Mouse (Mus musculus) yolk sac, embryonic 10.5 days (tissue): ENCODE results near the gene Prrx2.

ENCODE experiments used
- DNase-seq: peaks from one replicate; pipeline ENCODE4 v3.0.0-alpha.2; 2017; ENCODE audit warnings: low spot score

Prrx2 gene

DNA sequence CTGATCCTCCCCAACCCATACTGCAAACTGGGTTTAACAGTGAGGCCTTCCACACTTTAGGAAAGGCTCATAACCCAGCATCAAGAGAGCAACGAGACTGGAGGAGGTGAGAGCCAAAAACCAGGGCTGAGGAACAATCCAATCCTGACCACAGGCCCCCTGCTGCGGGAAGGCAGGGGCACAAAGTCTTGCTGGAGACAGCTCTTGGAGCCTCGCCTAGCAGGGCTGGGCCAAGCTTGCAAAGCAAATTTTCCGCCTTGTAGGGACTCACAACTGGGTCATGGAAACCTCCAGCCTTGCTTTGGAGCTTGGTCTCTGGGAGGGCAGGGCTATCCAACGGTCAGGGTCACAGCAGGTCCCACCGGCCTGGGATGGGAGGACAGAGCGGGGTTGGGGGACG lies 36.1 kb downstream of the Prrx2 start:
- DNase-seq: no peak

DNA sequence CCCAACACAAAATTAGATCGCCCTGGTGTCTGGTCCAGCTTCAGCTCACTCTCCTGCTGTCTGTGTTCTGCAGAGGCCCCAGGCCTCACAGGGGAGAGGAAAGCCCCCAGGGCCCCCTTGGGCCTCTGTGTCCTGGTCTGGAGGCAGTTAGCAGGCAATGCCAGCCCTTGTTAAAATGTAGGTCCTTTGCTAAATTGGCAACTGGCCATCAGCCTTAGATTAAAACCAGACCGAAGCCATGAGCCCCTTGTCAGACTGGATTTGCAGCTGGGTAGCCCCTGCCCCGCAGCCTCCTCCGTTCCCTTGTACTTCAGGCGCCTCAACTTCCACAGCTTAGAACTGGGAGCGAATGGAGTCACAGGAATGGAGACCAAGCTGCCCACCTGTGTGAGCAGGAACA lies 37.9 kb downstream of the Prrx2 start:
- DNase-seq: no peak

DNA sequence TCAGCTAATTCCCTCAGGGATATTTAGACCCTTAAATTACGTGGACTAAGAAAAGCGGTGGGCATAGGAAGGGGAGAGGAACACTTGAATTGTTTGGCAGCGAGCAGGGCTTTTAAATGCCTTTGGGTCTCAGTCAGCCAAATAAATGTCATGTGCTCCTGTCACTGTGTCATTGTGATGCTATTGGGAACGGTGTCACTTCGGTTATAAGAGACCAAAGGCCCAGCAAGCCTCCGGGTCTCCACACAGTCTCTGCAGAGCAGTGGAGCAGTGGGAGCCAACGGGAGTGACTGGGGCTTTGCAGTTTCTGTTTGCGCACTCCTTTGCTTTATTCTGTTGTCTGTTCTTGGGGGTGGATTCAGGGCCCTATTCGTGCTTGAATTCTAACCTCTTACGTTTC lies 39.7 kb downstream of the Prrx2 start:
- DNase-seq: no peak

DNA sequence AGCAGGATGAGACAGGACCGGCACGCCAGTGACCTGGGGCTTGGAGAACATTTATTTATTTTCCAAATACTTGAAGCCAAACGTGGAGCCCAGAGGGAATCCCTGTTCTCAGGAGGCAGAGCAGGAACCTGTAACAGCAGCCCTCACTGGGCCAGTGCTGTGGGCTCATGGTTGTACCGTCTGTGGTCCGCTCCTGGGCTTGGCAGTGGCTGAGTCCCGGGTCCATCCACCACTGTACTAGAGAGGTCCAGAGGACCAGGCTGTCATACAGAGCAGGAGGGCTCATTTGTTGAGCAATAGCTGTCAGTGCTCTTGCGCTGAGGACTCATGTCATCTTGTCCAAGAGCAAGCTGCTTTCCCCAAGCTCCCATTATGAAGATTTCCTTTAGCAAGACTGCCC lies 40.3 kb downstream of the Prrx2 start:
- DNase-seq: no peak

DNA sequence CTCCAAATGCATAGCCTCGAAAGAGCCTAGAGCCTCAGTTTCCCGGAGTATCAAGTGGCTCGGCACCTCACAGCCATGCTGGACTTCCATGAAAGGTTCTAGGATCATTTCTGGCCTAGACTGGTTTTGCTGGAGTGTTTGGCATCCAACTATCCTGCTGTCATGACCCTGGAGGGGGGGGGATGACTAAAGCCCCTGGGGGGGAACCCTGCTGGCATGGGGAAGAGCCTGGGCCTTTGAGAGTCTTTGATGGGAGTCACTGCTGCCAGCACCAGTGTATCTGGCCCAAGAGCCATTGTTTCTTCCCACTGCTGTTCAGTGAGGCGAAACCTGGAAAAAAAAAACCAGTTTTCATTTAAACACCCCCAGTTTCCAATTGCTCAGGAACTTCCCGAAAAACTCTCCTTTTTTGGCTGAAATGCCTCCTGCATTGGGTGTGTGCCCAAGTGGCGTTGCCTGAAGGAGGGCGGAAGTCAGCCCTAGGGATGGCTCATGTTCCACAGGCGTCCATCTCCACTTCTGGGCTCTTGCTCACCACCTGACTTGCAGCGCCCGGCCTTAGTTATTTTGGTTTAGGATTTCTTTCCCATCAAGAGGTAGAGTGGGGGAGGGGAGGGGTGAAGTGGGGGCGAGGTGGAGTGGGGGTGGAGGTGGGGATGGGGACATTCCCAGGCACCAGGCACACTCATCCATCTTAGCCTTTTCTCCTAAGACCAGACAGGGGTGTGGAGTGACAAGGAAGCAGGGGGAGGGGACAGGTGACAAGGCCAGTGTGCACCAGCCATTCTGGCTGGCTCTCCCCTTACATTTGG lies 41.1 kb downstream of the Prrx2 start:
- no peak for DNase-seq

DNA sequence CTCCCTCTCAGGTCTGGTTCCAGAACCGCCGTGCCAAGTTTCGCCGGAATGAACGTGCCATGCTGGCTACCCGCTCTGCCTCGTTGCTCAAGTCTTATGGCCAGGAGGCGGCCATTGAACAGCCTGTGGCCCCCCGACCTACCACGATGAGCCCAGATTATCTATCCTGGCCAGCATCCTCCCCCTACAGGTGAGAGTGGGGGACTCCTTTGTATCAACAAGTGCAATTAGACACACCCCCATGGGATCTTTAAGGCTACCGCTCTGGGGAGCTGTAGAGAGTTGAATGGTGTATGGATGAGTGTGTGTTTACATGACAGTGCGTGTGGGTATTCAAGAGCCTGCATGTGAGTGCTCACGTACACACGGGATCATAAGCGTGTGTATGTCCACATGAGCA lies 44.7 kb downstream of the Prrx2 start:
- DNase-seq: no peak

DNA sequence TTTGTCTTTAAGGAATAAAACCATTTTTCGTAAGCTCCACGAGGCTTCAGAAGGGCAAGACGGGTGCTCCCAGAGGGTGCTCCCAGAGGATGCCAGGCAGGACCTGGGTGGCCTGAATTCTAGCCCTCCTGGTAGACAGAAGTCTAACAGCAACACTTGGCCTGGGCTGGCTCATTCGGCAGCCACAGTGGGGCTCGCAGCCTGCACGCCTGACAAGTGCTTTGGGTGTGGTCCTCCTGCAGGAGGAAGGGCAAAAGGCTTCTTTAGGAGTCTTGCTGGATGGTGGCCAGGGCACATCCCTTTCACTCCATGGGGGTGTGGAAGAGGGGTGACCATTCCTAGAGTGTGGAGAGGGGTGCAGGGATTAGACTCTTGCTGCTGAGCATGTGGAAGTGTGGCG lies 46.4 kb downstream of the Prrx2 start:
- DNase-seq: no peak

DNA sequence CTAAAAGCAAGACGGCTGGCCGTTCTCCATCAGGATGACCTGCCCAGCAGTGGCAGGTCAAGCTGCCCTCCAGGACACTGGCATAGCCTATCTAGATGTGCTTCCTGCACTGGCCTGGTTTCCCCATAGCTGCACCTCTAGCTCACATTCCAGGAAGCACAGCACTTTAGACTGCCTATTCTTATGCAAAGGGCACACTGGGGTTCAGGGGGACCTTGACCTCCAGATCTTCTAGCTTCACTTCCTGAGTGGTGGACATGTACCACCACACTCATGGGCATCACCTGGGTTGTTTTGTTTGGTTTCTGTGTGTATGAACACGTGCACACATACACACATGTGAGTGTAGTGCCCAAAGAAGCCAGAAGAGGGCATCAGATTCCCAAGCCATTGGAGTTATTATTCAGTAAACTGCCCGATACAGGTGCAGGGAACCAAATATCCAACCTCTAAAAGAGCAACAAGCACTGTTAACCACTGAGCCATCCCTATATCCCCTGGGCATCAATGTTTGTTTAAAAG lies 50.1 kb downstream of the Prrx2 start:
- DNase-seq: no peak

DNA sequence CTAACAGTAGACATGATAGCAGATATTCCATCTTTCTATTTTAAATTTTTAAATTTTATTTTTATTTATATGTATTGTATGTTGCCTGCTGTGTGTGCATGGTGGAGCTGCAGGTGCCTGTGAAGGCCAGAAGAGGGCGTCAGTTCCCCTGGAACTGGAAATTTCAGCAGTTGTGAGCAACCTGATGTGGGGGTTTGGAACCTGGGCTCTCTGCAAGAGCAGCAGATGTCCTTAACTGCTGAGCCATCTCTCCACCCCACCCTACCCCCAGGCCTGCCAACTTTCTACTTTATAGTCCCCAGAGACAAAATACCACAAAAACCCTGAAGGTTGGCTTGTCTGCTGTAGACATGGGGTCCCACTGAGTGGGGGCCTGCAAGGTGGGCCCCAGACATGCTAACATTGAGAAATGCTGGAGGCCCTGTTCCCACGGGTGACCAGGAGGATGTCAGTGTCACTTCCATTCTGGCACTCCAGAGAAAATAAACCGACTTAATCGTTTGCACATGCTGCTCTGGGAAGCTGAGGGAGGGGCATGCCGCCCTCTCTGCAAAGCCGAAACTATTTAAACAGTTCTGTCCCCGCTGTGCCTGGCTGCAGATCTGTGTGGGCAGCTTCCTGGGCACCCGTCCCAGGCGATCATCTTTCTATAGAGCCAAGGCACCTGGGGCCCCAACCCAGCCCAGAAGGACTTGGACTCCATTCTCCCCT lies 50.8 kb downstream of the Prrx2 start:
- DNase-seq: no peak

DNA sequence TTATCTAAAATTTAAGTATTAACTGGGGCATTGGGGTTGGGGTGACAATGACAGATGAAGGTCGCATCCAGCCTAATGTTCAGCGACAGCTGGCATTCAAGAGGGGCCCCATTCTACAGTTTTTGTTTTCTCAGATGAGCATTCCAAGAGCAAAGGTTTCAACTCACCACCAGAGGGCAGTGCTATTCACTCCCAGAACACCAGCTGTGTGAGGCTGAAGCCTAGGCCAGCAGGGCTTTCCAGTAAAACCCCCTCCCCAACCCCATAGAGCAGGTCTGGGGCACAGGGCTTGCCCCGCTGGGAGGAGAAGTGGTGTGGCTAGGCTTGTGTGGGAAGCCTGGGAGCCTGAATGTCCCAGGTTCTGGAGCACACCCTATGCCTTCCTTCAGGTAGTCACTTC lies 56.2 kb downstream of the Prrx2 start:
- peak; percentile 46 for DNase-seq

DNA sequence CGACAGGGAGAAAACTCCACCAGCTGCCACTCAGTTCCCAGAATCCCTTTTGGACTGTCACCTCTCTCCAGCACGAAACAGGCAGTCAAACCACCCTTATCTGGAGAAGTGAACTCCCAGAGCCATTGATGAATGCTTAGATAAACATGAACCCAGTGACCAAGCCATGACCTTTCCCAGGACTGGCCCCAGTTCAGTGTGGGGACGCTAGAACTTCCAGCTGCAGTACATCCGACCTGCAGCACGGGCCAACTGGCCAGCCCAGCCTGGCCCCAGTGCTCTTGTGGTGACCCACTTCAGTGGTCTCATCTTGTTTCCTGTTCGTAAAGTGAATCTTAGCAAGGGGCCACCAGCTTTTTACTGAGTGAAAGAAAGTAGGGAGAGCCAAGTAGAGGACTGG lies 58.6 kb downstream of the Prrx2 start:
- peak; percentile 75 for DNase-seq

DNA sequence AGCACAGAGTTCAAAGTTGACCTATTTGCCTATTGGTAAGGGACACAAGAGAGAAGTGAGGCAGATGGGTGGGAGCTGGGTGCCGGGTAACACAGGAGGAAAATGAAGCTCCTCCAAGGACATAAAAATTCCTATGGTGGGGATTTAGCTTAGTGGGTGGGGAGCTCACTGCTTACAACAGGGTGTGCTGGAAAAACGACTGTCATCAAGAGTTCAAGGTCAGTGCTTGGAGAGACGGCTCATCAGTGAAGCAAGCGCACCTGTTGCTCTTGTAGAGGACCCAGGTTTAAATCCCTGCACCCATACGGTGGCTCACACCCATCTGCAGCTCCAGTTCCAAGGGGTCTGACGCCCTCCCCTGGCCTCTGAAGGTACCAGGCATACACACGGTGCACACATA lies 59.2 kb downstream of the Prrx2 start:
- no peak for DNase-seq

DNA sequence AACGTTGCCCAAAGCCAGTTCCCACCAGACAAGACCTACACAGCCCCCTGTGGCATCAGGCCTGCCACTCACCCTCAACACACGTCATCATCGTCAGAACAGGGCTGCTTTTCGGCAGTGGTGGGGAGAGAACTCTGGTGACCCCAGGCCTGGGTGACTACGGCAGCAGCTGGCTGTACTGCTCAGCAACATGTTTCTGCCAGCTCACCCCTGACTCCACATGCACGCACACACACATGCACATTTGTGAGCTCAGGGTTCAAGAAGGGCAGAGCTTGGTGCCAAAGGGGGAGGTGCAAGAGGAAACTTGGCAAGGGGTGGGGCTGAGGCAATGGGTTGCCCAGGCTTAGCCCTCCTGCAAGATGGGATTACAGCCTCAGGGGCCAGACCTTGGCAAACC lies 62.5 kb downstream of the Prrx2 start:
- no peak for DNase-seq

DNA sequence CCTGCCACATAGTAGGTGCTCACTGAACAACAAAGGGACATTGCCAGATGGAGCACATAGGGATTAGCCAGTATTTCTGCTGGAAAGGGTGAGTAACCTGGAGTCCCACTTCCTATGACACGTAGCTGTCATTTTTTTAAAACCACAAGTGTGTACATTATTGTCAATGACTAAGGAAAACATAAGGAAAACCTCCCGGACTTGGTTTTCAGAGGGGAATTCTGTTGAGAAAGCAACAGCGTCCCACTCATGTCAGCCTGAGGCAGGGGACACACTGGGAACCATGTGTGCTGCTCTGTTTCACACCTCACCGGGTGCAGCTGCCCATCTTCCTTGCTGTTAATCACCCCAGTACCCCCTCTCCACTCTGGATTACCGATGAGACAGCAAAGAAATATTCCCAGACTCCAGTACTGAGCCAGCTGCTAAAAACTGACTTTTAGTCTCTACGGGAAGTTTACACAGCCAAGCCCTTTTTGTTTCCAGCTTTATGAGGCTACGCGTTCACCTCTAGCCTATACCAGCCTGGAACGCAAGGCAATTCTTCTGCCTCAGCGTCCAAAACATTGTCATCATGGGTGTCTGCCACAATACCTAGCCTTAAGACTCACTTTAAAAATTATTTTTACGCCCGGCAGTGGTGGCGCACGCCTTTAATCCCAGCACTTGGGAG lies 64.8 kb downstream of the Prrx2 start:
- no peak for DNase-seq

DNA sequence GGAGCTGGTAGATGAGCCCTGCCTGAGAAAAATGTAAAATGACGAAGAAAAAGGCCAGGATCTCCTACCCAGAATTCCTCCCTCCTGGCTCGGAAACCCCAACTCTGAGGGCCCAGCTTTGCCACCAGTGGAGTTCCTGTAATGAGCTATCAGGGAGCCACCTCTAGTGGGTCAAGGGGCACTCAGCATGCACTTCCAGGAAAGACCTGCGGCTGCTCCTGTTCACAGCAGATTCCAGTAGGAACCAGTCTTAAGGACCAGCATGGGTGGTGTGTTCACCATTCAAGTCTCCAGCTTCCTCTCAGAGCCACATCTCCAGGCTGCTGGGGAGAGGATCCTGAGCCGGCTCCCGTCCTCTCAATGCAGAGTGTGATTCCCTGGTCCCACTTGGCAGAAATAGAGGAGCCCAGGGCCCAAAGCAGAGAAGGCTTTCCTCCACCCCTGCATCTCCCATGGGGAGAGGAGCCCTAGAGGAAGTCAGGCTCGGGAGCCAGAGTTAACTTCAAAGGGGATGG lies 66.9 kb downstream of the Prrx2 start:
- no peak for DNase-seq

DNA sequence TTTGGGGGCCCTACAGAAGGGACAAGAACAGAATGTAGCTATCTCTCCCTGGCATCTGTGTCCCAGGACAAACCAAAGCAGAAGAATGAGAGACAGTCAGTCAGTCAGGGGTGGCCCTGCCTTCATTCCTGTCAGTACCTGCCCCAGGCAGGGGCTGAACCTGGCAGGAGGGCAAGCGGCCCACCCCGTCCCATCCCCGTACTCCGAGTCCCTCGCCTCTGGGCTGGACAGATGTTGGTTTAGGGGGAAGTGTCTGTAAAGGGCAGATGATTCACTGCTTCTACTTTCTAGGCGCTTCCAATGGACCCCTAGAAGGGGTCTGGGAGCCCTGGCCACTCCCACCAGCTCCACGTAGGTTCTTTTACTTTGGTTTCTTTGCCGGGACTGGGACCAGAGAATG lies 67.5 kb downstream of the Prrx2 start:
- DNase-seq: no peak

DNA sequence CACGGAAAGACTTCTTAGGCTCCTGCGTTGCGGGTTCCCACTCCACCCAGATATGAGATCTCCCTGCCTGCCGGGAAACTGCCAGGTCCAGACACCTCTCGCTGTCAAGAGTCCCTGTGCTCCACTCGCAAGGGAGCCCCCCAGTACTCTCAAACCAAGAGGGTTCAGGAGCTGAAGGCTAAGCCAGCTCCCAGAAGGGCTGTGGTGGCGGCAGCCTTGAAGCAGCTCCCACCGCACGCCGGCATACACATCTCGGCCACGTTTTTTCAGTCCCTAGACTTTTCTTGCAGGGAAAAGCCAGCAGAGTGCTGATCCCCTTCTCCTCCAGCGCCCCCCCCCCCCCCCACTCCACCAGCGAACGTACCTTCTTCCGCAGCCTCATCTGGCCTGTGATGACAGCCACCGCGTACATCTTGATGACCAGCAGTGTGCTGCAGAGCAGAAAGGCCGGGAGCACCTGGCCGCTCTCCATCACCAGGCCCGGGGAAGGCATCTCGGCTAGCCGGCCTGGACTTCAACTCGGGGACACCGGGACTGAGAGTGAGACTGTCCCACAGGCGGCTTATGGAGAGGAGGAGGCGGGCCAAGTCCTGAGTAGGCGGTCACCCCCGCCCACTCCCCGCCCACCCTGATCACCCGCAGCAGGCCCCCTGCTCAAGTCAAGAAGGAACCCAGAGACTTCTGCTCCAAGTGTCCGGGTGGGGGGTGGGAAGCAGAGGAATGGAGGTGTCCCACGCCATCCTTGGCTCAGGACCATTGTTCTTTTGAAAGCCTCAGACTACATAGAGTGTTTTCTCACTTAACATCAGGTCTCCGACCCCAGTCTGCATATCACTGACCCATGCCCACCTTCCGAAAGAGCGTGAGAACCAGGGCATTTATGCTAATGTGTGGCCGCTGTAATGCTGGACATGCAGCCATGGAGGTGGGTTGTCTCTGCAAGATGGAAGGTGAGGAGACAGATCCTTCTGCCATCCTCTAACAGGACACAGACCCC lies 68.3 kb downstream of the Prrx2 start:
- DNase-seq: no peak

DNA sequence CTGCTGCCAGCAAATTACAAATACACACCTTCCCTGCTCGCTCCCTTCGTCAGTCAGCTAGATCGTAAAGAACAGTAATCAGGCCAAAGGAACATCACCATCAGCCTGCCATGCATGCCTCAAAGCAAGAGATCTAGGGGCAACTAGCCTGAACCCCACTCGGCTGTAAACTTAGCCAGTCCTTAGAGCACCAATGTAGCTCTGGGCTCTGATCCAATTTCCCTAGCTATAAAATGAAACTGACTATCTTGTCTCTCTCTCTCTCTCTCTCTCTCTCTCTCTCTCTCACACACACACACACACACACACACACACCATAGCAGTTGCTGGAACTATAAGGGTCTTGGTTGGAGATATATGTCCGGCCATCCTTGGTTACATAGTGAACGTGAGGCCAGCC lies 69.5 kb downstream of the Prrx2 start:
- no peak for DNase-seq

DNA sequence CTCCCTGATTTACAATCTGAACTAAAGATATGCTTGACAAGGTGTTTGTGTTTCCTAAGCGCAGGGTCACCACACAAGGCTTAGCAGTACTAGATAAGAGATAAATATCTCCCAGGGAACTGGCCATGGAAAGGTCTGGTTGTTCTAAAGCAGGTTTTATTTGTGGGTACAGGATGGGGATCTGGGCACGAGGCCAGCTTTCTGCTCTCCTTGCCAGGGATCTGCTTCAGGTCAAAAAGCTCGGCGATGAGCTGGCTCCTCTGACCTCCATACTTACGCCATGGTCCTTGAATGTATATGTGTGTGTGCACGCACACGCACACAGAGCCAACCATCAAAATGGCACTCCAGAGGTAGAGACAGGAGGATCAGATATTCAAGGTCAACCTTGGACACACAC lies 70.2 kb downstream of the Prrx2 start:
- no peak for DNase-seq

DNA sequence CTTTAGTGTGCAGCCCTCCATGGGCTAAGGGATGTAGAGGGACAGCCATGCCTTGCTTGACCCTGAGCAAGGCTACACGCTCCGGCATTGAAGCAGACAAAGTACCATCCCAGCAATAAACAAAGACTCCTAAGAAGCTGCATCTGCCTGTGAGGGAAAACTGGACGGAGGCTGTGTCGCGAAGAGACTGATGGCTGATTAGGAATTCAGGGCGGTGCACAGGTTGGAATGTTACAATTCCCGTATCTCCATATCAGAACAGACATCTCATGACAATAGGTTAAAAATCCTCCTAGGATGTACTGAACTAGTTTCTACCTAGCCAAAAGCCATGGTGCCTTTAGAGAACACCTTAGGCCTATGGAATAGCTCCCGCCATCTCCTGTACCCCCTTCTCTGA lies 71.1 kb downstream of the Prrx2 start:
- no peak for DNase-seq

DNA sequence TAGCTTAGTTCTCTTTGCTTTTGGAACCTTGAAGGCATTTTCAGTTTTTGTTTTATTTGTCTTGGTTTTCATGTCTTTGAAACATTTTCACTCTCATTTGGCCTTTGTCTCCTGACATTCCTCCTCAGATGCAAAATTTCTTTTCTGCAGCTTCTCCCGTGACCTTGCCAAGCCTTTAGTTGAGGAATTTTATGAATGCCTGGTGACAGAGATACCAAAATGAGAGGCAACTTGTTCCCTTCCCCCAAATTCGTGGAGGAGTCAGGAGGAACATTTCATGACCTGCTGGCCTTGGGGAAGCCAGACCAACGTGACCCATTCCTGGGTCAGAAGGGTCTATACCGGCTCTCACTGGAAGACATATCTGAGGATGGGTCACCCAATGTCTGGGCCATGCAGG lies 71.9 kb downstream of the Prrx2 start:
- no peak for DNase-seq
